Mouse (Mus musculus) kidney, adult 8-10 months (tissue): ENCODE data around the gene Faap24.

Experiments
- DNase-seq, 2 experiments: peaks; one replicate each; pipeline ENCODE4 v3.0.0; 2022

Gene Faap24

GRCm38 (mm10) chr7:35365161-35365910 lies 31.3 kb downstream of the Faap24 start:
- peak; percentile 45 to 62 for DNase-seq

DNA sequence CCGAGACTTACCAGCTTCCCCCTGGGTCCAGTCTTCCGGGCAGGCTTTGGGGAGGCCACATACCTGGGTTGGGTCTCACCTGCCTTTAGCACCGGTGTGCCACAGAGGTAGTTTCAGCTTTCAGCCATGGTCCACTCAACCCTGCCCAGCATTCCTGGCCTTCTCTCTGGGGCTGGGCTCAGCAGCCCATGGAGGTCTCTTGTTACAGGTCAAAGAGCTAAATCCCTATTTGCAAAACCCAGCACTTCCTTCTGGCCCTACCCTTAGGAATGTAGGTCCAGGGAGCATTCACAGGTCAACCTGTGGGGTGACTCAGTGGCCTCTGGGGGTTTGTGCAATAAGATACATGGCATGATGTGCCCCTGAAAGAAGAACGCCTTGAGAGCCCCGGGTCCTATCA lies 33.8 kb downstream of the Faap24 start:
- DNase-seq, result peak in 1 of 2 experiments; percentile 52

DNA sequence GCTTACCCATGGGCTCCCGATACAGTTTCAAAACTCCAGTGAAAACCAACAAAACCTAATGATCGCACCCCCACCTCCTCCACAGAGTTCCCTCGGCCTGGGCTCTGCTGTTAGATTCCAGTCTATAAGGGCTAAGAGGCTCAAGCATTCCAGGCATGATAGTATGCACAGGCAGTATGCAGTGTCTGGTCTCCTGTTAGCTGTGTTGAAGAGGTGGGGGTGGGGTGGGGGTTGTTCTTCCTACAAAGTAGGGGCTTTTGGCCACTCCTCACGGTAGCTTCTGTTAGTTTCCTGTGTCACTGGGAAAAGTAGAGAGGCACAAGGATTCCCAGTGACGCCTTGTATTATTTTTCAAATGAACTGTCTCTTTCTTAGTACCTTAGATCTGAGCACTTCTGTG lies 34.4 kb downstream of the Faap24 start:
- DNase-seq, result no peak

DNA sequence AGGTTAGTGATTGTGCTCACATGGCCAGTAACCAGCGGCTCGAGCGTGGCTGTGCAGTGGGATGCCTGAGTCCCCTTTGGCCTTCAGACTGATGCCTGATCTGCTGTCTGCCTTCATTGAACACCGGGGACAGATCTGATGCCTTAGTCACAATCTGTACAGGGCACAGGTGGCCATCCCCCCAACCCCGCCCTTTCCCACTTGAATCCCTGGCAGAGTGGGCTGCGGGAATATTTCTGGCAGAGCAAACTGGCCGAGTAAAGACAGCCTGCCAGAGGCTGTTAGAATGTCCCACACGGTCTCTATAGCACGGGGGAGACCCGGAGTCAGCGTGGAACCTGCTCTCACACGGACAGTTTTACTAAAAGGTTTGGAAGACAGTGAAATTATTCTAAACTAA lies 39.0 kb downstream of the Faap24 start:
- no peak for DNase-seq

- peak; percentile 57 to 64 for DNase-seq
These were observed 41.2 kb downstream of the Faap24 start for GRCm38 (mm10) chr7:35355303-35355872.

DNA sequence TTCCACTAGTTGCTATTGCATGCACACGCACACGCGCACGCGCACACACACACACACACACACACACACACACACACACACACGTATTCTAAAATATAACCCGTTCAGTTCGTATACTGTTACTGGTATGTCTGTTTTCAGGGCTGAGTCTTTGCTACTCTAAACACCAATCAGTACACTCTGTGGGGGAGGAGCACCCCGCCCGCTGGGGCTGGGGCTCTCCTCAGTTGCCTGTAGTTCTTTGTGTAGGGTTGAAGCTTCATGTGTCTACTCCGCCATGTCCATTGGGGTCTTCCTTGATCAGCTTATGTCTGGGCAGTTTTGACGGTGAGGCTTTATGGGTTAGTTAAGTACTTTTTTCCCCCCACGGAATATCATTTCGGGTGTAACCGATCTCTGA lies 43.3 kb downstream of the Faap24 start:
- no peak for DNase-seq

DNA sequence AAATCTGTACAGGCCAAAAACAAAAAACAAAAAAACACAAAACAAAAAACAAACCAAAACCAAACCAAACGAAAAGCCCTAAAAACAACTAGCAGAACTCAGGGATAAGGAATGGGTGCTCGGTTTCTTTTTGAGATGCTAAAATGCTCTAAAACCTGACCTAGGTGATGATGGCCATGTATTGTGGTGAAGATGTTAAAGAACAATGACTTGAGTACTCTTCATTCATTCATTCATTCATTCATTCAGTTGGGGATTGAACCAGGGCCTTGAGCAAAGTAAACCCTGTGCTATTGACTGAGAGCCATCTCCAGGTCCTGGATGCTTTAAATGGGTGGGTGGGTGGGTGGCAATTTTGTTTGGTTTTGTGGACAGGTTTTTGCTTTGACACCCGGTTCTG lies 45.5 kb downstream of the Faap24 start:
- DNase-seq, result no peak

- DNase-seq, result peak; percentile 47 to 70
These were observed 46.6 kb downstream of the Faap24 start for GRCm38 (mm10) chr7:35349886-35350684.

GRCm38 (mm10) chr7:35349022-35349421 lies 47.6 kb downstream of the Faap24 start:
- no peak for DNase-seq

DNA sequence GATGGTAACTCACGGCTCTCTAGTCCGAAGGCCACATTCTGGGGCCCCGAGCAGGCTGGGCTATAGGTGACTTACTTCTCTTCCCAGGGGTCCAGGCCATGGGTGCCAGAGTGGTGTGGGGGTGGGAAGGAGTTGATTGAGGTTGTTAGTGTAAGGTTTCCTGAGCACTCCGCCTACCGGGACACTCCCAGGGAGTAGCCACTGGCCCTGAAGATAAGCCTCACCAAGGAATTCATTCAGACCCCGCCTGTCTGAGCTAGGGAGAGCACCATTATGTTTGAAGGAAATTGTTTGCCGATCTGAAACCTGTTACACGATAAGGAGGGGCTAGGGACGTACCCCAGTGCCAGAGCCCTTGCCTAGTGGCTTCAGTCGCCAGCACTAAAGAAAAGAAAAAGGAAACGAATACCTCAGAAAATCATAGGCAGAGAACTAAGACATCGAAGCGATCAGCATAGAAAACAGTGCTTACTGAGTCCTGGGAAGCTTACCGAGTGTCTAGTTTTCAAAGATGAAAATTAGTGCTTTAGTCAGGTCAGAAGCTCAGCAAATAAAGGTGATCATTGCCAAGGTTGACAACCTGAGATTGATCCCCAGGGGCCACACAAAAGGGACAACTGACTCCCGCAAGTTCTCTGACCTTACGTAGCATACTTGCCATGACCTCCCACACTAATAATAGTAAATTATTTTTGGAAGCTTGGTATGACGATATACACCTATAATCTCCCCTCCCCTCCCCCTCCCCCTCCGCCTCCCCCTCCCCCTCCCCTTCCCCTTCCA lies 48.5 kb downstream of the Faap24 start:
- no peak for DNase-seq

GRCm38 (mm10) chr7:35344785-35345330 lies 51.8 kb downstream of the Faap24 start:
- no peak for DNase-seq

- DNase-seq, result no peak
These were observed 54.1 kb downstream of the Faap24 start for GRCm38 (mm10) chr7:35342498-35342897.
